Mouse (Mus musculus): ENCODE results near the gene Gstcd. TPM values are rescaled to one million over a fixed set of nuclear protein-coding genes. Genes with fewer than 3 reads are reported as not detected.

Gstcd gene
- polyA plus RNA-seq, 1 experiment from 2014 or later: 5.5 TPM

DNA sequence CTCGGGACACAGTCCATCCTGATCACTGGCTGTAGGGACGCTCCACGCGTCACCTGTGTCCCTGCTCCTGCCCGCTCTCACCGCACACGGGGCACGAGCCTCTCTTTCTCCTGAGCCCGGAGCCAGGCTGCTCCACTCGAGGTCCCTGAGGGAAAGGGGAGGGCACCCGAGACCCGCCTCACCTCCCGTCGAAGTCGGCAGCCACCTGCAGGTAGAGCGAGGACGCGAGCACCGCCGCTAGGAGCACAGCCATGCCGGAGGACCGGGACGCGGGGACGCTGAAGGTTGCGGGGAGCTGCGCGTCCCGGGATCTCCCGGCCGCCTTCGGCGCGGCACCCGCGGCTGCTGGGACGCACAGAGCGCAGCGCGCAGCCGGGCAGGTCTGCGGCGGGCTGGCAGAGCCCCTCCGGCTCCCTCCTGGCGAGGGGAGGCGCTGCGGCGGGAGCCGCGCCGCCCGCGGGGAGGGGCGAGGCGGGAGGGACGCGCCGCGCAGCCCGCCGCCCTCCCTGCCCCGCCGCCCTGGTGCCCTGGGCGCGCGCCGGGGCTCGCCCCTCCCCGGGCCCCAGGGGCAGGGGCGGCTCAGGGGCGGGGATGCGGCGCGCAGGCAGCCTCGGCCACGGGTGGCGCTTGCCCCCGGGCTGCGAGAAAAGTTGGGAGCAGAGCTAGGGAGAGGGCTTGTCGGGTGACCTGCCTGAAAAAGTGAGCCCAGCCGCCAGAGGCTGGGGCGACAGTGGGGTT, 141.9 kb downstream of the Gstcd start, which contains the start of gene Npnt:
Npnt (minus strand) TSS at position 501 of the 738 bp plus-strand sequence.
- Histone ChIP-seq H3K36me3 (ENCODE audit: control insufficient read depth, insufficient read depth, low read length) (no peaks in the 10 kb centered on the region), H3K9ac (ENCODE audit: low read length) (peak within 1 kb of the TSS; percentile 79), H3K27ac (ENCODE audit: low read length) (no peak within 1 kb of the TSS), H3K4me1 (ENCODE audit: control insufficient read depth, insufficient read depth, low read length) (peaks cover 11% of the 10 kb centered on the region; the same call in 1 of the 2 replicates), H3K4me3 (replicated peaks; ENCODE audit: low read length) (peak within 1 kb of the TSS; percentile 65), H3K9me3 (replicated peaks; ENCODE audit: control insufficient read depth, low read length) (no peaks in the 10 kb centered on the region), H3K27me3 (ENCODE audit: control insufficient read depth, insufficient read depth, low read length) (no peaks in the 10 kb centered on the region), H3K4me2 (ENCODE audit: low read depth, low read length) (peak within 1 kb of the TSS; percentile 97)
- WGBS: under 1% methylated on average over 78 of the region's 82 CpGs
- peak; percentile 85 for ATAC-seq (ENCODE audit: insufficient read depth, low FRiP score)

DNA sequence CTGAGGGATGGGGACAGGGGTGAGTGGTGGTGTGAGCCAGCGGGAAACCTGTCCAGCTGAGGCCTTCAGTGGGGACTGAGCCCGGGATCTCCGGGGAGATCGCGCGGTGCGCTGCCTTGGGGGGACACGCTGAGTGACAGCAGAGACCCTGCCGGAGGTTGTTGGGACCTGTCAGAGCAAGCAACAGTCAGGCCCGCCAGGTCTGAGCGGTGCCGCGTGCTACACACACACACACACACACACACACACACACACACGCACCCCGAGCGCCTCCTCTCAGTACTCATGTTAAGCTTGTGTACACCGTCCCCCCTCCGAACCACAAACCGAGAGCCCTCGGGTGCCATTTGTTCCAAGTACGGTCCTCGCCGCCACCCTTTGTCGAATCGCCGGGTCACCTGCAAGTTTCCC, 142.4 kb downstream of the Gstcd start:
- peak overlapping the region; percentile 65 for H3K4me3 ChIP-seq (replicated peaks; ENCODE audit: low read length)
- ATAC-seq (ENCODE audit: insufficient read depth, low FRiP score): peak; percentile 50; the same call in 1 of the 2 replicates
- no peak overlapping the region for H3K27ac ChIP-seq (ENCODE audit: low read length)
- peak overlapping the region; percentile 79 for H3K9ac ChIP-seq (ENCODE audit: low read length)
- H3K4me2 ChIP-seq (ENCODE audit: low read depth, low read length): peak overlapping the region; percentile 97
- 0% methylated on average over 26 of the region's 26 CpGs for WGBS
- no peaks in the 10 kb centered on the region for H3K36me3 ChIP-seq (ENCODE audit: control insufficient read depth, insufficient read depth, low read length)
- no peaks in the 10 kb centered on the region for H3K9me3 ChIP-seq (replicated peaks; ENCODE audit: control insufficient read depth, low read length)
- peaks cover 11% of the 10 kb centered on the region; the same call in 1 of the 2 replicates for H3K4me1 ChIP-seq (ENCODE audit: control insufficient read depth, insufficient read depth, low read length)
- no peaks in the 10 kb centered on the region for H3K27me3 ChIP-seq (ENCODE audit: control insufficient read depth, insufficient read depth, low read length)

DNA sequence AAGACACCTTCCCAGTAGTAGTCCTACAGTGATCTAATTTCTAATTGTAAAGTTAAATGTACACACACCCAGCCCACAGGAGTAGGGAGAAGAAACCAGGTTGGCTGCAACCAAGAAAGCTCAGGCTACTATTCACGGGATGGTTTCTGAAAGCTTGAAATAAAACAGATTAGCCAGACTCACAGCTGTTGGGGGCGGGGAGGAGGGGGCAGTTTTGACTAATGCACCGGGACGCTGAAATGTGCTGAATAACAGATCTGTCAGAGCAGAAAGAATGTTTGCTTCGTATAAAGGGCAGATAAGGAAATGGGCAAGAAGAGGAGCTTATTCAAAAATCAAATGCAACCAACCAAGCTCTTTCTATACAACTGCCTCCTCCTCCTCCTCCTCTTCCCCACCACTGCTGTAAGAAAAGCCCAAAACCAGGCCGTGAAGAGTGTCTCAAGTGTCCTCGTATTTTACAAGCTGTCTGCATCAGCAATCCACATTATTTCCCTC, 143.5 kb downstream of the Gstcd start:
- Histone ChIP-seq H3K4me2 (ENCODE audit: low read depth, low read length) (peak overlapping the region; percentile 97), H3K36me3 (ENCODE audit: control insufficient read depth, insufficient read depth, low read length) (no peaks in the 10 kb centered on the region), H3K4me1 (ENCODE audit: control insufficient read depth, insufficient read depth, low read length) (peaks cover 11% of the 10 kb centered on the region; the same call in 1 of the 2 replicates), H3K27ac (ENCODE audit: low read length) (no peak overlapping the region), H3K9ac (ENCODE audit: low read length) (no peak overlapping the region), H3K9me3 (replicated peaks; ENCODE audit: control insufficient read depth, low read length) (no peaks in the 10 kb centered on the region), H3K27me3 (ENCODE audit: control insufficient read depth, insufficient read depth, low read length) (no peaks in the 10 kb centered on the region), H3K4me3 (replicated peaks; ENCODE audit: low read length) (peak overlapping the region; percentile 65)
- WGBS: 16% methylated on average over 7 of the region's 7 CpGs
- ATAC-seq (ENCODE audit: insufficient read depth, low FRiP score): no peak

DNA sequence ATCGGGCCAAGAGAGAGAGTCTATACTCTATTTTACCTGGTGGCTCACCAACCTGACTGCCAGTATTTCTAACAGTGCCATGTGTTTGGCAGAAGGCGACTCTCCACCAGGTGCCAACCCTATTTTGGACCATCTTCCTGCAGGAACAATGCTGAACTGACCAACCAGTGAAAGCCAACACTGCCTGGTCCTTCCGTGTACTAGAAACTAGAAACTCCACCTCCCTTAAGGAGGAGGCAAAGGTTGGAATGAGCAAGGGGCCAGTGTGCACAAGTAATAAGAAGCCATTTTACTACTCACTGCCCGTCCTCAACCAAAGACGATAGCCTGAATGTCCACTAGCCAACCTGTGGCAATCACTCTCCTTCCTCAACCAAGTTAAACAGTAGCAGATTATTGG, 145.7 kb downstream of the Gstcd start:
- Histone ChIP-seq H3K27me3 (ENCODE audit: control insufficient read depth, insufficient read depth, low read length) (no peaks in the 10 kb centered on the region), H3K4me2 (ENCODE audit: low read depth, low read length) (no peak overlapping the region), H3K9ac (ENCODE audit: low read length) (no peak overlapping the region), H3K4me3 (replicated peaks; ENCODE audit: low read length) (no peak overlapping the region), H3K4me1 (ENCODE audit: control insufficient read depth, insufficient read depth, low read length) (peaks cover 11% of the 10 kb centered on the region; the same call in 1 of the 2 replicates), H3K9me3 (replicated peaks; ENCODE audit: control insufficient read depth, low read length) (no peaks in the 10 kb centered on the region), H3K27ac (ENCODE audit: low read length) (no peak overlapping the region), H3K36me3 (ENCODE audit: control insufficient read depth, insufficient read depth, low read length) (no peaks in the 10 kb centered on the region)
- 91% methylated on average over 5 of the region's 5 CpGs for WGBS
- ATAC-seq (ENCODE audit: insufficient read depth, low FRiP score): no peak

DNA sequence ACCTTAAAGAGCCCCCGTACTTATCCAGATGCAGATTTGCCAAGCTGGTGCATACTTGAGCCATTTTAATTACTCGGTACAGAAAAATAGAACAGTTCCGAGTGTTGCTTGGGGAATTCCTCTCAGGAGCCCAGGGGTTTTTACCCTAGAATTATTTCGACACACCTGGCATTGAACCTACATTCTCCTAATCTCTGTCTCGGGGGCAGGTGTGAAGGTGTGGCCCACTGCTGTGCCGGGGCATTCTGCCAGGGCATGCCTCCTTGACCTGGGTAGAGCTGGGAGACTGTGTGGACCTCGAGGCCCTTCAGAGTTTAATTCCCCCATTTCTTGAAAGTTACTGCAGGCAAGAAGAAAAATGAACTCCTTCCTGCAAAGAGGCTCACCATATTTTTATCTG, 146.2 kb downstream of the Gstcd start:
- Histone ChIP-seq H3K4me1 (ENCODE audit: control insufficient read depth, insufficient read depth, low read length) (peaks cover 11% of the 10 kb centered on the region; the same call in 1 of the 2 replicates), H3K4me2 (ENCODE audit: low read depth, low read length) (no peak overlapping the region), H3K27me3 (ENCODE audit: control insufficient read depth, insufficient read depth, low read length) (no peaks in the 10 kb centered on the region), H3K9me3 (replicated peaks; ENCODE audit: control insufficient read depth, low read length) (no peaks in the 10 kb centered on the region), H3K4me3 (replicated peaks; ENCODE audit: low read length) (no peak overlapping the region), H3K9ac (ENCODE audit: low read length) (no peak overlapping the region), H3K36me3 (ENCODE audit: control insufficient read depth, insufficient read depth, low read length) (no peaks in the 10 kb centered on the region), H3K27ac (ENCODE audit: low read length) (no peak overlapping the region)
- WGBS: 69% methylated on average over 7 of the region's 7 CpGs
- ATAC-seq (ENCODE audit: insufficient read depth, low FRiP score): no peak

DNA sequence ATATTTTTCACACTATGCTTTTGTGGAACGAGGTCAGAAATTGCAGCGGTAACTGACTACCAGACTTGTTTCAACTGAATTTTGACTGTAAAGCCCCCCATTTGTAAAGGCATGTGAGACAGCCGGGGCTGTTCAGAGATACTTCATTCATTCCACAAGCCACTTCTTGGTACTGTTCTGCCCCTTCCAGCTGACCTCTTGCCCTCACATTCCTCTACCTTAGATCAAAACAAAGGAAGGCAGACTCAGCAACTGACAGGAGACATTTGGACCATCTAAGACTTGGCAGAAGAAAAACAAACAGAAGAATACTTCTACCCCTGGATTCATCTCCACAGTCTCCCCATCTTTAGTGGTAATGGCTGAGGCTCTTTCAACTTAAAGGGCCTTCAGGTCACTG, 147.2 kb downstream of the Gstcd start:
- ATAC-seq (ENCODE audit: insufficient read depth, low FRiP score): no peak
- H3K27me3 ChIP-seq (ENCODE audit: control insufficient read depth, insufficient read depth, low read length): no peaks in the 10 kb centered on the region
- H3K9ac ChIP-seq (ENCODE audit: low read length): no peak overlapping the region
- peaks cover 11% of the 10 kb centered on the region; the same call in 1 of the 2 replicates for H3K4me1 ChIP-seq (ENCODE audit: control insufficient read depth, insufficient read depth, low read length)
- H3K4me3 ChIP-seq (replicated peaks; ENCODE audit: low read length): no peak overlapping the region
- H3K36me3 ChIP-seq (ENCODE audit: control insufficient read depth, insufficient read depth, low read length): no peaks in the 10 kb centered on the region
- no peak overlapping the region for H3K4me2 ChIP-seq (ENCODE audit: low read depth, low read length)
- H3K9me3 ChIP-seq (replicated peaks; ENCODE audit: control insufficient read depth, low read length): no peaks in the 10 kb centered on the region
- no peak overlapping the region for H3K27ac ChIP-seq (ENCODE audit: low read length)
- WGBS: 62% methylated on average over 3 of the region's 3 CpGs

DNA sequence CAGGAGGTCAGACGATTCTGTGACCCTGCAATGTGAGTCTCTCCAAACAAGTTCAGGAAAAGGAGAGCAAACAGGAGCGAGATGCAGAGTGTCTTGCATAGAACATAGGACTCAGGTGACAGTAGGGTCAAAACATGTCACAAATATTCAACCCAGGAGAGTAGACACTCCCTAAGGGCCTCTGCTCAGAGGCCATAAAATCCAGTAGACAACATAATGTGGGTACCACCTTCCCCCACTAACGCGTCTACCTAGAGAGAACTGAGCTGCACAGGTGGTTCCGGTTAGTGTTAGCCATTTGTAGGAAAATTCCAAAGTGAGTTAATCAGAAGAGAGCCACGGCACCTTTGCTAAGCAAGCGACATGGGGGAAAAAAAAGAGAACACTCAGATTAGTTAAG, 147.6 kb downstream of the Gstcd start:
- ATAC-seq (ENCODE audit: insufficient read depth, low FRiP score): no peak
- Histone ChIP-seq H3K4me2 (ENCODE audit: low read depth, low read length) (no peak overlapping the region), H3K4me3 (replicated peaks; ENCODE audit: low read length) (no peak overlapping the region), H3K36me3 (ENCODE audit: control insufficient read depth, insufficient read depth, low read length) (no peaks in the 10 kb centered on the region), H3K4me1 (ENCODE audit: control insufficient read depth, insufficient read depth, low read length) (peaks cover 10% of the 10 kb centered on the region; the same call in 1 of the 2 replicates), H3K9me3 (replicated peaks; ENCODE audit: control insufficient read depth, low read length) (no peaks in the 10 kb centered on the region), H3K27me3 (ENCODE audit: control insufficient read depth, insufficient read depth, low read length) (no peaks in the 10 kb centered on the region), H3K27ac (ENCODE audit: low read length) (no peak overlapping the region), H3K9ac (ENCODE audit: low read length) (no peak overlapping the region)
- 57% methylated on average over 7 of the region's 7 CpGs for WGBS

DNA sequence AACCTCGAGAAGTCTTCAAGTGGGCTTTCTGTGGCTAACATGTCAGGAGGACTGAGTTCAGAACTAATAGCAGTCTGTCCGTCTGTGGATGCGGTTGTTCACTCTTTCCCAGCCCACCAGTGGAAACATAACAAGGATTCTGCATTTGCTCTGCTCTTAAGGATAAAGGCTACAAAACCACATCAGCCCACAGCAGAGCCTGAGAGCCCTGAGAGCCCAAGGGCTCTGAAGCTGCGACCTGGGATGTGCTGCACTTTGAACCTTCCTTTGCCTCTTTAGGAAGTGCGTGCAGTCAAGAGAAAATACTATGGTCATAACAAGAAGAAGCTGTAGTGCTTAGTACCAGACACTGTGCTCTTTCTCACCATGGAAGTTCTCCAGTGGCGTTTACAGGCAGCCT, 149.1 kb downstream of the Gstcd start:
- ATAC-seq (ENCODE audit: insufficient read depth, low FRiP score): no peak
- Histone ChIP-seq H3K9ac (ENCODE audit: low read length) (no peak overlapping the region), H3K27ac (ENCODE audit: low read length) (no peak overlapping the region), H3K27me3 (ENCODE audit: control insufficient read depth, insufficient read depth, low read length) (no peaks in the 10 kb centered on the region), H3K4me3 (replicated peaks; ENCODE audit: low read length) (no peak overlapping the region), H3K4me2 (ENCODE audit: low read depth, low read length) (no peak overlapping the region), H3K4me1 (ENCODE audit: control insufficient read depth, insufficient read depth, low read length) (no peaks in the 10 kb centered on the region), H3K9me3 (replicated peaks; ENCODE audit: control insufficient read depth, low read length) (no peaks in the 10 kb centered on the region), H3K36me3 (ENCODE audit: control insufficient read depth, insufficient read depth, low read length) (no peaks in the 10 kb centered on the region)
- 90% methylated on average over 6 of the region's 6 CpGs for WGBS

DNA sequence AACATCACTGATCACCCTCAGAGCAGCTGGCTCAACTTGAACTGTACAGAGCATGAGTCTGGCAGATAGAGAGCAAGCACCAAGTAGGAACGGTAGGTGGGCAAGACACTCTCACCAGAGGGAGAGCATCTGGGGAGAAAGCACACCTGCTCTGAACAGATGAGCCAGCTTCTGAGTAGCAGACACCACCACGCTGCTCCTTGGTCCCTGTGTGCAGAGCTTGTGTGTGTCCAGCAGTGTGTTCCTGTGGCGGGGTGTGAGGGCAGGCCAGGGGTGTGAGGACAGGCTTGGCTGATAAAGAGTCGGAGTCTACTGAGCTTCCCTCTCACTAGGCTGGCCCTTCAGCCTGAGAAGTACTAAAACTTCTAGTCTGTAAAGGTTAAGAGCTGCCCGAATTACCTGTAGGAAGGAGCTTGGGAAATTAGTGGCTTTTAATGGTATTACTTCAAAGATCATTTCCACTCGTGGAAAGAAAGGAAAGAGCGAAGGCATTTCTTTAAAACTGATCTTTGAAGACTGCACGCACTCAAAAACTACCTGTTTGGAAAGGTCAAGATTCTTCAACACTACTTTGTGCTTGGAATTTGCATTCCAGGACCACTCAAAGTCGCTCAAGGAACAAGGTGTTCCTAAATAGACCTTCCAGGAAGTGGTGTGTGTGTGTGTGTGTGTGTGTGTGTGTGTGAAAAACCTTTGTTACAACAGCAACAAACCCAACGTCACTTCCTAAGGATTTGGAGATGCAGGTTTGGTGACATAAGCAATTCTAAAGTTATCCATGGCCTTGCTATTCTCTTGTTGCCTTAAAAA, 151.4 kb downstream of the Gstcd start:
- Histone ChIP-seq H3K4me3 (replicated peaks; ENCODE audit: low read length) (no peak overlapping the region), H3K36me3 (ENCODE audit: control insufficient read depth, insufficient read depth, low read length) (no peaks in the 10 kb centered on the region), H3K4me1 (ENCODE audit: control insufficient read depth, insufficient read depth, low read length) (no peaks in the 10 kb centered on the region), H3K9me3 (replicated peaks; ENCODE audit: control insufficient read depth, low read length) (no peaks in the 10 kb centered on the region), H3K4me2 (ENCODE audit: low read depth, low read length) (no peak overlapping the region), H3K27me3 (ENCODE audit: control insufficient read depth, insufficient read depth, low read length) (no peaks in the 10 kb centered on the region), H3K9ac (ENCODE audit: low read length) (no peak overlapping the region), H3K27ac (ENCODE audit: low read length) (no peak overlapping the region)
- ATAC-seq (ENCODE audit: insufficient read depth, low FRiP score): no peak
- 83% methylated on average over 10 of the region's 10 CpGs for WGBS

Measured in stomach, embryonic 16.5 days (tissue).